8 mouse cellular contexts compared by ENCODE assay signal in the genomic region with DNA sequence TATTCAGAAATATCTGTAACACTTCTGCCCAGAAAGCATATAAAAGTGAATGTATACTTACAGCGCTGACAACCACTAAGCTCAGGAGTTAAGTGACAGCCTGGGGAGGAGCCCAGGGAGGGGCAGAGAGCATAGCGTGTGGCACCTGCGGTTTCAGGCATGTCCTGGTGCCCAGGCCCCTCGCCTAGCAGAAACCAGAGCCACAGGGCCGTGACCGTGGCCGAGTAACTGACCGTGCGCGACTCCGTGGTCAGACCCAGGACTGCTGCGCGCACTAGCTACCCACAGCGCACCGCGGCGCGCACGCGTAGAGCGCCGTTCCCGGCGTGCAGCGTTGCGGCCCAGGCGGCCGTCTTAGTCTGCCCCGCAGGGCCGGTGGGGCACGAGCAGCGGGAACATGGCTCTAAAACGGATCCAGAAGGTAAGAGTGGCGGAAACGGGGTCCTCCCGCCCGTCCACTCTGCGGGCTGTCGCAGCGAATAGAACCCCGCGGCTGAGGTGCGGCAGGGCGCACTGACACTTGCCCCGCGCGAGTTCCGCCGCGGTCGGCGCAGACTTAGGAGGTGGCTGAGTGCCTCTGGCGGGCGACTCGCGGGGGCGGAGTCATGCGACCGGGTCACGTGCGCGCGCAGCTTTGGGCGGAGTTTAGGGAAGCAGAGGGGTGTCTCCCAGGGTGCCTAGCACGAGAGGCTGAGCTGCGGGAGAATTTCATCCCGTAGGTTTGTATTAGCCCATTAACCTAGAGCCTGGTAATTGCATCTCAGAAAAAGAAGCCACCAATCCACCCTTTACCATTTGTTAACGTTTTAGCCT. TPM values are rescaled to one million over a fixed set of nuclear protein-coding genes. Genes with fewer than 3 reads are reported as not detected.
A peak's percentile ranks its signal among the peaks of the same experiment; 100 is the strongest.
DNase-seq lines count a peak whose midpoint lies in the region; ATAC-seq lines count a peak whose summit lies in the region.

A gene (minus strand): TSS at position 557 of the 813 bp plus-strand sequence.

- under 1% methylated on average over 67 of the region's 68 CpGs for WGBS in hindbrain, embryonic 11.5 days

- H3K36me3 ChIP-seq in hindbrain, embryonic 11.5 days (ENCODE audit: control insufficient read depth, insufficient read depth, low read length) = no peaks in the 10 kb centered on the region

- ATAC-seq in hindbrain, embryonic 11.5 days (ENCODE audit: low FRiP score) = peak; percentile 99

- peak; percentile 98 for DNase-seq in Muller cell, postnatal 12 days (ENCODE audit: inconsistent ontology term)
- peak; percentile 94 for DNase-seq in cerebellum, adult 9-11 months
- DNase-seq in frontal cortex, adult 2 months (ENCODE audit: extremely low spot score in 1 of 2, low spot score in 1 of 2) = peak; percentile 70 to 94
- DNase-seq in hindbrain, embryonic 11.5 days (ENCODE audit: low spot score) = peak; percentile 98
- peak; percentile 92 to 93 for DNase-seq in layer of hippocampus, postnatal 10 days (ENCODE audit: low spot score in 2 of 2)
- peak; percentile 96 for DNase-seq in lung, postnatal 10 days
- DNase-seq in ovary, postnatal 36 days (ENCODE audit: low spot score) = peak; percentile 94
- DNase-seq in thymus, postnatal 25 days = peak; percentile 98

- no peaks in the 10 kb centered on the region for H3K27me3 ChIP-seq in hindbrain, embryonic 11.5 days (ENCODE audit: control insufficient read depth, insufficient read depth, low read length)

- H3K9ac ChIP-seq in hindbrain, embryonic 11.5 days (ENCODE audit: low read depth, low read length) = peak within 1 kb of the TSS; percentile 79

- no peaks in the 10 kb centered on the region for H3K9me3 ChIP-seq in hindbrain, embryonic 11.5 days (ENCODE audit: control insufficient read depth, low read length)

- peak within 1 kb of the TSS; percentile 52 for H3K4me3 ChIP-seq in hindbrain, embryonic 11.5 days (ENCODE audit: low read depth, low read length)

- peak within 1 kb of the TSS; percentile 78 for H3K4me2 ChIP-seq in hindbrain, embryonic 11.5 days (replicated peaks; ENCODE audit: low read depth, low read length)

- no peaks in the 10 kb centered on the region for H3K4me1 ChIP-seq in hindbrain, embryonic 11.5 days (replicated peaks; ENCODE audit: control insufficient read depth, insufficient read depth, low read length)

- peak within 1 kb of the TSS; percentile 85 for H3K27ac ChIP-seq in hindbrain, embryonic 11.5 days (ENCODE audit: low read depth, low read length)

RNA-seq across cellular contexts. Expression of the gene that starts here (rescaled TPM):
- 33.8 and 34.4 TPM in 2 replicates for polyA plus RNA-seq in frontal cortex, adult 2 months (2012; rRNA removed)
- 8.4 and 9.6 TPM in 2 replicates for polyA plus RNA-seq in hindbrain, embryonic 11.5 days (2014; fragmentation: Nextera tagmentation; extraction: Ambion mirVana)
- 10 to 100 TPM; 46.1 to 46.3 TPM for total RNA-seq in layer of hippocampus, postnatal 10 days (2021)

Comparison
In these comparisons a context has a peak if more than half of its experiments do, and no peak if none do; other contexts are left out.
1. Peak in every context shown above with its lines: DNase-seq, ATAC-seq, H3K4me3 ChIP-seq and H3K27ac ChIP-seq.